Mouse (Mus musculus) yolk sac, embryonic 10.5 days (tissue): ENCODE data around the gene Phldb1.
A peak's percentile ranks its signal among the peaks of the same experiment; 100 is the strongest.
"Not testable (repeated sequence)": the region's sequence is repeated elsewhere in the genome, so short reads cannot be mapped to it uniquely, and the experiment has no call there.

Source experiments
- DNase-seq: peaks from one replicate; pipeline ENCODE4 v3.0.0-alpha.2; 2017; ENCODE audit warnings: low spot score

Gene Phldb1

DNA sequence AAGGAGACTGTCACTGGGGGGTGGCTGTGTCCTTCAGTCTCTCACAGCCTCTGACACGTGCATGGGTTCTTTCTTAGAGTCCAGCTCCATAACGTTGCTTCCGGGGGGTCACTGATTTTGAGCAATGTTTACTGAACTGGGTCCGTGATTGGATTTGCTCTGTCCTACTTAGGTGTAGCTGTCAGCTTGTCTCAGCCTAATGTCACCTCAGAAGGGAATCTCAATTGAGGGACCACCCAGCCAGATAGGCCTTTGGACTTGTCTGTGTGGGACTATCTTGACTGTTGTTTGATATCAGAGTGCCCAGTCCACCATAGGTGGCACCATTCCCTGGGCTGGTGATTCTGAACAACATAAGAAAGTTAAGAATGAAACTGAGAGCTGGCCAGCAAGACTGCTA is 81.1 kb downstream of the Phldb1 start:
- DNase-seq: no peak

DNA sequence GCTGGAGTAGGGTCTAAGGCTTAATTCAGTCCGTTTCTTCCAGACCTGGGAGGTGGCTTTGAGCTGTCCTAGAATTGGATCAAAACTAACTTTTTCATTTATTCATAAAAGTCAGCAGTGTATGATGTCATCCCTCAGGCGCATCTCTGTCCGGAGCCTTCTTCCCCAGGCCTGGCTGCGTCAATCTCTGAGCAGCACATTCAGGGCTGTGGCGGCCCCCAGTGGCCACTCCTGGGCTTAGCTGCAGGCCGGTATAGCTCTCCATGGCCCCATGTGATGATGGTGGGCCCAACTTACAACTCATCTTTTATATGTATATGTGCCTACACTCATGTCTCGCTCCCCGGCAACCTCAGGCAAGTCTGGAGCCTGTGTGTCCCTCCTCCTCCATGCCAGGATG is 83.0 kb downstream of the Phldb1 start:
- DNase-seq: peak; percentile 37

DNA sequence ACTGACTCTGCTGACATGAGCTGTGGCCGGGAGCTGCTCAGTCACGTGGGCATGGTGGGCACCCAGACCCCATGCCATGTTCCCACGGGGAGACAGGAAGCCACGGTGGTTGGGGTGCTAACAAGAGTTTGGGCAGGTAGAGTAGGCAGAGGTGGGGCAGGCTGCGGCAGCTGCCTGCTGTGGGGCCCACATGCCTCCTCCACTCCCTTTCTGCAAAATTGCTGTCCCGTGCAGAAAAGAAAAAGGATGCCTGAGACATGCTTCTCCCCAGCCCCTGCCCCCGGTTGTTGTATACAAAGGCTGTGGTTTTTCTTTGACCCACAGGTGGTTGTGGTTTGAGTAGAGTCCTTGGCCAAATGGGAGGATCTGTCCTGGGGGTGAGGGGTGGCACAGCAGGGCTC is 86.1 kb downstream of the Phldb1 start:
- no peak for DNase-seq

DNA sequence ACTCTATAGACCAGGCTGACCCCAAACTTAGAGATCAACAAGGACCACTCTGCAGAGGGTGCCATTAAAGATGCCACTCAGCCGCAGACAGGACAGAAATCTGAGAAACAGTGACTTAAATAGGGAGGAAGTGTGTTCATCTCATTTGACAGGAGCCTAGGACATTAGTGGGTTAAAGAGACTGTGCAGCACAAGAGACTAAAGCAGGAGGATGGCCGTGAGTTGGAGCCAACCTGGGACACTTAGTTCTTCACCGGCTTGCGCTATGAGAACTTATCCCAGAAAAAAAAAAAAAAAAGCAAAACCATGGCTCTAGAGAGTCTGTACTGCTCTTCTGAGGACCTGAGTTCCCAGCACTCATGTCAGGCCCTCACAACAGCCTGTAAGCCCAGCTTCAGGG is 87.3 kb downstream of the Phldb1 start:
- DNase-seq: no peak

DNA sequence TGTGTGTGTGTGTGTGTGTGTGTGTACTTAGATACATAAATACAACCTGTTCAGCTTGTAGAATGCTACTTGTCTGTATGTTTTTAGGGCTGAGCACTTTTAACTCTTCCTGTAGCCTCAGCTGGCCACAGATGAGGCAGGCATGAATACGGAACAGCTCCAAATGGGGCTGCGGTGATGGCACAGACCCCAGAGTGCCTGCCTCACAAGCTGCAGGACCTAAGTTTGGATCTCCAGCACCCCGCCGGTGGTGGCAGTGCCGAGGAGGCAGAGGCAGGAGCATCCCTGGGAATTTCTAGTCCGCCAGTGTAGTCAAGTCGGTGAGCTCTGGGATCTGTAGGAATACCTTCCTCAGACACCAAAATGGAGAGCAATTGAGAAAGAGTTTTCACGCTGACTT is 88.0 kb downstream of the Phldb1 start:
- no peak for DNase-seq

DNA sequence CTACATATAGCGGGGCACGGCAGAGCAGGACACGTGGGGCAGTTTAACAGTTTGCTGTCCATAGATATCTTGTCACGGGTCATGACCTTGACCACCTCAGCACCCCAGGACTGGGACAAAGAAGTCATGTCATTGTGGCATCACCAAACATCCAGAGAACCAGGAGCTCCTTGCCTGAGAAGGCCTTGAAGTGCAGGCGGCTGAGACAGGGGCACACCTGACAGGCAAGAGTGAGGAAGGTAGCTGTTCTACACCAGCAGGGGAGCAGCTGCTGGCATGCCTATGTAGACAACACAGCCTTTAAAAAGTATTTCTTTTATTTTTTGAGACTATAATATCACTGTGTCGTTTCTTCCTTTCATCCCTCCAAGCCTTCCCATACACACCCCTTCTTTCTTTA is 88.6 kb downstream of the Phldb1 start:
- no peak for DNase-seq

DNA sequence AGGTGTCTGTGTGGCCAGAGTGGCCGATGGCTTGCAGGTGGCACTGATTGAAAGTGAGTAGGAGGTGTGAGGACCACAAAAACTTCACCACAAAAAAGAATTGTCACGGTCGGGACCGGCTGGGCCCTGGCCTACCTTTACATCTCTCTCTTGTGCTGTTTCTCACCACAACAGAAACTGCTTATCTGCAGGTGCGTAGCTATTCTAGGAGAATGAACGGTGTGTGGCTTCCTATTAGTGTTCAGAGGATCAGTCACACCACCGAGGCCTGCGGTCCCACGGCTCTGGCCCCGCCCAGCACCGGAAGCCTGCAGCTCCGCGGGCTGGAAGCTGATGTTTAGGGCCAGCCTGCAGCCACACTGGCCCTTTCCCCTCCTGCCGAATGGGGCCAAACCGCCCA is 89.1 kb downstream of the Phldb1 start:
- DNase-seq: no peak

DNA sequence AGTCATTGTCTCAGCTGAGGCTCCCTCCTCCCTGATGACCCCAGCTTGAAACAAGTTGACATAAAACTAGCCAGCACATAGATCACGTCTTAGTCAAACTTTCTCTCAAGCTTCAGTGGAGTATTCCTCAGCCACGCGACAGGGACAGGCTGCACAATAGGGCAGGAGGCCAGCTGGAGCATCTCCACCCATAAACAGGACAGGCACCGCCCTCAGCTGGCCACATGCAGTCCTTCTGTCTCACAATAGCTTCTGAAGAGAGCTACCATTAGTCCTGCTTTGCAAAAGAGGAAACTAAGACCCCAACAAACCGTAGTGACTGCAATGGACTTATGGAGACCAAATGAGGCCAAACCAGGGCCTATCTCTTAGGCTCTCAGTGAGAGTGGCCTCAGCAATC is 89.5 kb downstream of the Phldb1 start:
- no peak for DNase-seq

DNA sequence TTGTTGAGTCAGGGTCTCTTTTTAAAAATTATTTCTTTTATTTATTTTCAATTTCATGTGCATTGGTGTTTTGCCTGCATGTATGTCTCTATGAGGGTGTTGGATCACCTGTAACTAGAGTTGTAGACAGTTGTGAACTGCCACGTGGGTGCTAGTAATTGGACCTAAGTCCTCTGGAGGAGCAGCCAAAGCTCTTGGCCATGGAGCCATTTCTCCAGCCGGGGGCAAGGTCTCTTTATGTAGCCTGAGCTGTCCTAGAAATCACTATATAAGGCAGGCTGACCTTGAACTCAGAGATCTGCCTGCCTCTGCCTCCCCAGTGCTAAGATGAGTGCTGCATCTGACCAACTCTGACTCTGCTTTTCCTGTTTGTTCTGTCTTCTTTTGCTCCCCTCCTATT is 90.8 kb downstream of the Phldb1 start:
- no peak for DNase-seq

DNA sequence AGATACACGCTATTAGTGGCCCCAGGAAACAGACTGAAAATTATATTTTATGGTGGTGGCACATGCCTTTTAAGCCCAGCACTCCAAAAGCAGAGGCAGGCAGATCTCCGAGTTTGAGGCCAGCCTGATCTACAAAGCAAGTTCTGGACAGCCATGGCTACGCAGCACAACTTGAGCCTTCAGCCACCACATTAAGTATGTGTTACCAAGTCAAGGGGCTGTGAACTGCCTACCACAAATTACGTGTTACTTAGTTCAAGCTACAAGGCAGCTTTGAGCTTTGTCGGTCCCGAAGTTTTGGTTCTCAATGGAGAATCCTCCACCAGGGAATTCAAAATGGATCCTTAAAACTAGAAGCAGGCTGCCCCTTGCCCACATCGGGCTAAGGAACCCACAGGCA is 91.9 kb downstream of the Phldb1 start:
- DNase-seq: no peak

DNA sequence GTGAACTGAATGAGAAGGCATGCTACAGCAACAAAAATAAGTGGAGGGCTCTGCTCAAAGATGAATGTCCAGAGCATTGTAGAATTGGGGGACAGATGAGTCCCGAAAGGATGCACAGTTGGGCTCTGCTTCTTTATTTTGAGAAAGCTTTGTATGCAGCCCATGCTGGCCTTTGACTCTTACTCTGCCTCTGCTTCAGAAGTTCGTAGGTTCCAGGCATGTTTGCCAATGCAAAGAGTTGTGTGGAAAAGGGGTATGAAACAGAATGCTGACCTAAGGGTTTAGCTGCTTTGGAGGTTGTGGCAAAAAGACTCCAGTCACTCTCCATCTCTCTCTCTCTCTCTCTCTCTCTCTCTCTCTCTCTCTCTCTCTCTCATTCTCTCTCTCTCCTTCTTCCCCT is 93.4 kb downstream of the Phldb1 start:
- DNase-seq: no peak

DNA sequence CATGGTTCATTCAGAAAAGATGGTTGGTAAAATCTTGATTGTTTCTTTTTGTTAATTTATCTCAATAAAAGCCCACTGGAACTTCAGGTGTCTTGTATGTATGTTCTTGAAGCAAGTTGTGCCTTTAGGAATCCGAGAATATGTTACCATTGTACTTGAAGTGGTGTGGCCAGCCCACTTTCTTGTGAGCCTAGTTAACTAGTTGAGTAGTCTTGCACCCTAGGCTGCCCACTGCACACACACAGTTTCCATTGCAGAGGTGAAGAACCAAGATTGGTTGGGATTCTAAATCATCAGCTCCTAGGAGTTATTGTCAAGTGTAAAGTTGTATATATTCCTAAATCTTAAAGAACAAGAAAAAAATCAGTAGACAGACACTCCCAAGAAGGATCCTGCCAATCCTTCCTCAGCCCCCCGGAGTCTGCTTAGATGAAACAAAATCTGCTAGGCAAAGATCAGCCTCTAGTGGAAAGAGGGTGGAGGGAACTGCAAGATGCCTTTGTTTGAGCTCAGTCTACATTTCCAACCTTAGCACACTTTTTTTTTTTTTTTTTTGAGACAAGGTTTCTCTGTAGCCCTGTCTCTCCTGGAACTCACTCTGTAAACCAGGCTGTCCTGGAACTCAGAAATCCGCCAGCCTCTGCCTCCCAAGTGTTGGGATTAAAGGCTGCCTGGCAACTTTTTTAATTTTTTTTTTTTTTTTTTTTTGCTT is 94.2 kb downstream of the Phldb1 start:
- no peak for DNase-seq

DNA sequence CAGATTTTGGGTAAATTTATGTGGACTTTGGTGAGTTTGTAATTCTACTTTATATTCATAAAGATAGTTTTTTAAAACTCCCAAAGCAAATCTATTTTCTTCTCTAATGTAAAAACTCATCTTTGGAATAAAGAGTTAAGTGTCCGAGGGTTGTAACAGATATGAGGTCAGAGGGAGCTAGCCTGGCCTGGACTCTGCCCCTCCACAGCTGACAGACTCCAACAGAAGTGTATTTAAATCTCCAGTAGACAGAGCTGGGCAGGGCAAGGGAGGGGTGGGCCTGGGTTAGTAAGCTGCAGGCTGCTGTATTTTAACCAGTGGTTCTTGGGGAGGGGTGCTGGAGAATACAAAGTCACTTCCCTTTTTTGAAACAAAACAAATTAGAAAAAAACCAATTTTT is 95.0 kb downstream of the Phldb1 start:
- not testable (repeated sequence) for DNase-seq

DNA sequence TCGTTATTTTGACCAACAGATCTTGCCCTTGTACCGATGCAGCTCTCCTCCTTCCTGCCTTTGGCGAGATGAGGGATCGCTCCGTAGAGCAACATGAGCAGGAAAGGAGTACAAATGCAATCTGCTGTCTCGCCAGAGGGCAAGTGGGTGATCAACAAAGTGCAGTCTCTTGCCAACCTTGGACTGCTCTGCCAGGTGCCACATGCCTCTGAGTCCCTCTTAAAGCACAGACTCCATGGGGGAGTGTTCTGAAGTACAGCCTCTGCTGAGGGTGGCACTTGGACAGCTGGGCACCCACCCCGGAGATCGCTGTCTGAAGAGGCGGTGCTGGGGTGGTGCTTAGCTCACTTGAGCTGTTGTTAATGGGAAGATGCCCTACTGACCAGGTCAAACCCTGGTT is 96.3 kb downstream of the Phldb1 start:
- DNase-seq: not testable (repeated sequence)

DNA sequence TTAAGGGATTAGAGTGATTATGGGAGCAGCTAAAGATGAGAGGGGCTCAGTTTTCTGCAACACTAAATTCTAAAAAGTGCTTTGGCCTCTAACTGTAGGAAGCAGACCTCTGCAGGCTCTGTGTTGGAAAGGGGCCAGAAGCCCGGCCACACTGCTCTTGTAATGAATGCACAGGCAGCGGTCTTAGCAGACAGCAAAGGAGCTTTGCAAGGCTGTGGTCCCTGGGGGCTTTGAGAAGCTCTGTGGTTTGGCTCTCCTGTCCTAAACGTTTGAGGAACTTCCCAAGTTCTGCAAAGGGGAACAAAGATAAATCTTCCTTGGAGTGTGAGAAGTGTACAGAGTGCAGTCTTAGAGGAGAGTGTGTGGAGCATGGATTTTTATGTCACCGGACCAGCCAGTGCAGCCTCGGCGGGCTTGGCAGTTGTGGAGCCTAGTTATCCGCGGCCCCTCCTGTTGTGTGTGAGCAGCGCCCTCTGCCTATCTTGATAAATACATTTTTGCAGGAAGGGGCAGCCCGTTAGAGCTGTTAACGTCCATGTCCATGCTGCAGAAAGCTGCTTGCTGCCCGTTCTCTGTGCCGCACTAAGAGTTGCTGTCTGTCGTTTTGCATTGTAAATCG is 97.3 kb downstream of the Phldb1 start:
- DNase-seq: no peak
